Mouse (Mus musculus) thymus, postnatal 36 days (tissue): Measurements from ENCODE around the gene Zcchc14.

Experiments
- DNase-seq, 2 experiments: peaks; one replicate each; pipeline ENCODE4 v3.0.0; 2022; ENCODE audit warnings: mixed read lengths in 2 of 2

Zcchc14 gene

GRCm38 (mm10) chr8:121583653-121584052, 69.0 kb downstream of the Zcchc14 start:
- DNase-seq: no peak

GRCm38 (mm10) chr8:121580465-121580864, 72.2 kb downstream of the Zcchc14 start:
- DNase-seq: no peak

GRCm38 (mm10) chr8:121578676-121579451, 73.8 kb downstream of the Zcchc14 start, which contains the start of gene Fbxo31:
TSS of gene Fbxo31 (minus strand) at chr8:121578806.
- peak; percentile 94 for DNase-seq

- DNase-seq: no peak
Observed at GRCm38 (mm10) chr8:121577751-121578675, 74.7 kb downstream of the Zcchc14 start.

- DNase-seq: no peak
Observed at GRCm38 (mm10) chr8:121575661-121576060, 77.0 kb downstream of the Zcchc14 start.

GRCm38 (mm10) chr8:121573275-121573674, 79.4 kb downstream of the Zcchc14 start:
- no peak for DNase-seq

- DNase-seq: no peak
Observed at GRCm38 (mm10) chr8:121572121-121572520, 80.6 kb downstream of the Zcchc14 start.

GRCm38 (mm10) chr8:121570801-121571200, 81.9 kb downstream of the Zcchc14 start:
- no peak for DNase-seq

- no peak for DNase-seq
Observed at GRCm38 (mm10) chr8:121570335-121570734, 82.4 kb downstream of the Zcchc14 start.

- DNase-seq: no peak
Observed at GRCm38 (mm10) chr8:121568321-121568720, 84.4 kb downstream of the Zcchc14 start.

- DNase-seq: no peak
Observed at GRCm38 (mm10) chr8:121563701-121564100, 89.0 kb downstream of the Zcchc14 start.

- DNase-seq: no peak
Observed at GRCm38 (mm10) chr8:121562941-121563351, 89.8 kb downstream of the Zcchc14 start.

- DNase-seq: no peak
Observed at GRCm38 (mm10) chr8:121561636-121562345, 90.9 kb downstream of the Zcchc14 start.

GRCm38 (mm10) chr8:121560432-121561100, 92.1 kb downstream of the Zcchc14 start:
- no peak for DNase-seq

- DNase-seq: no peak
Observed at GRCm38 (mm10) chr8:121559801-121560200, 92.9 kb downstream of the Zcchc14 start.

GRCm38 (mm10) chr8:121558538-121558937, 94.2 kb downstream of the Zcchc14 start:
- DNase-seq: no peak

GRCm38 (mm10) chr8:121557746-121558145, 95.0 kb downstream of the Zcchc14 start:
- DNase-seq: no peak

- no peak for DNase-seq
Observed at GRCm38 (mm10) chr8:121553831-121554475, 98.7 kb downstream of the Zcchc14 start.

- no peak for DNase-seq
Observed at GRCm38 (mm10) chr8:121552506-121552905, 100.2 kb downstream of the Zcchc14 start.

GRCm38 (mm10) chr8:121551065-121551985, 101.4 kb downstream of the Zcchc14 start:
- DNase-seq: no peak

GRCm38 (mm10) chr8:121550056-121550455, 102.6 kb downstream of the Zcchc14 start:
- no peak for DNase-seq
